Comparison of ENCODE assay signal across 12 mouse cellular contexts in the genomic region with DNA sequence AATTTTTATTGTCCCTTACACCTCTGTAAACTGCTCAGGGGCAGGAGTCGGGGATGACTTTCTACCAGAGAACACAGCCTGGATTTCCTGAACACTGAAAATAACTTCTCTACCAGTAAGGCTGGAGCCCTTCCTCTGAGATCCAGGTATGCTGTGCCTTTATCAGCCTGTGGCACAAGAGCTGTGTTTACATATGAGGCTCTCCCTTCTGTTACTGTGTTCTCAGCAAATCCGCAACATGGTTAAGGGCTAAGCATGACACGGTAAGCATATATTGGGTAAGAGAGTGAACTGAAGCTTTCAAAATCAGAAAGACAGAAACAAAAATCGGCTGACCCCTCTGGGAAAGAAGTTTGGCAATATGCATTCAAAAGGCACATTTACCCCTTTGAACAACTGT.
"Had no signal": no experiment of that assay in that cellular context is flagged by ENCODE, and none has a peak within 500 bp of the region (broad histone marks: within the 10 kb centered on the region; RNA-seq: fewer than 3 reads in every experiment).

No protein-coding gene starts in this region.

- DNase-seq: kidney, adult 8-10 months; kidney, postnatal 25 days; layer of hippocampus, adult 9-11 months; layer of hippocampus, postnatal 36 days; right cerebral cortex, postnatal 14 days; thymus, postnatal 4 days had no signal

- H3K4me2 ChIP-seq: limb, embryonic 15.5 days; lung, embryonic 15.5 days; midbrain, embryonic 12.5 days; neural tube, embryonic 13.5 days had no signal

- H3K27ac ChIP-seq: limb, embryonic 15.5 days; lung, embryonic 15.5 days; midbrain, embryonic 12.5 days; neural tube, embryonic 13.5 days had no signal

- H3K9me3 ChIP-seq: limb, embryonic 15.5 days; lung, embryonic 15.5 days; midbrain, embryonic 12.5 days; neural tube, embryonic 13.5 days had no signal

- H3K4me1 ChIP-seq: limb, embryonic 15.5 days; midbrain, embryonic 12.5 days had no signal

- ATAC-seq: intestine, postnatal 0 days; midbrain, embryonic 16.5 days had no signal

- H3K27me3 ChIP-seq: limb, embryonic 15.5 days; lung, embryonic 15.5 days; midbrain, embryonic 12.5 days; neural tube, embryonic 13.5 days had no signal

- H3K4me3 ChIP-seq: limb, embryonic 15.5 days; lung, embryonic 15.5 days; midbrain, embryonic 12.5 days; neural tube, embryonic 13.5 days had no signal

- H3K9ac ChIP-seq: limb, embryonic 15.5 days; lung, embryonic 15.5 days; midbrain, embryonic 12.5 days; neural tube, embryonic 13.5 days had no signal
